Mouse (Mus musculus) MEL (cell line): Measurements from ENCODE around the gene Letm1. TPM values are rescaled to one million over a fixed set of nuclear protein-coding genes. Genes with fewer than 3 reads are reported as not detected.
A peak's percentile ranks its signal among the peaks of the same experiment; 100 is the strongest.

Source experiments
- DNase-seq: peaks from one replicate; pipeline ENCODE4 v3.0.0; 2011; ENCODE audit warnings: low read depth, low spot score
- H3K27ac ChIP-seq: 2 replicates; pipeline ENCODE4 v1.5.1; 2012; ENCODE audit warnings: low read depth, mild to moderate bottlenecking, control low read depth, low read length, moderate library complexity; ENCODE audit not compliant: control insufficient read depth
- H3K27me3 ChIP-seq, 2 experiments: fragments of 150-350 bp in 1 of 2; sonication (generic) in 1 of 2; 2 replicates each; pipeline ENCODE4 v1.6.1; 2012; ENCODE audit warnings: low read length in 2 of 2, mild to moderate bottlenecking in 2 of 2, improper control_type of control experiment in 1 of 2, moderate library complexity in 1 of 2; ENCODE audit not compliant: insufficient read depth in 2 of 2, control insufficient read depth in 1 of 2
- H3K36me3 ChIP-seq, 2 experiments: 2 replicates each; pipeline ENCODE4 v1.6.1; 2012 to 2014; ENCODE audit warnings: low read length in 2 of 2, improper control_type of control experiment in 1 of 2, inconsistent platforms in 1 of 2, mild to moderate bottlenecking in 1 of 2; ENCODE audit not compliant: insufficient read depth in 2 of 2, control insufficient read depth in 1 of 2
- H3K4me1 ChIP-seq, 2 experiments: fragments of 150-350 bp in 1 of 2; sonication (generic) in 1 of 2; 2 replicates each; pipeline ENCODE4 v1.6.1; 2012; ENCODE audit warnings: low read length in 2 of 2, improper control_type of control experiment in 1 of 2, mild to moderate bottlenecking in 1 of 2; ENCODE audit not compliant: insufficient read depth in 2 of 2, control insufficient read depth in 1 of 2
- H3K4me3 ChIP-seq, 2 experiments: fragments of 150-350 bp in 1 of 2; sonication (generic) in 1 of 2; 2 replicates each; pipeline ENCODE4 v1.5.1; 2012; ENCODE audit warnings: low read depth in 2 of 2, low read length in 2 of 2, mild to moderate bottlenecking in 2 of 2, moderate library complexity in 2 of 2, control low read depth in 1 of 2, improper control_type of control experiment in 1 of 2; ENCODE audit not compliant: control insufficient read depth in 1 of 2, insufficient read depth in 1 of 2
- H3K79me2 ChIP-seq: 2 replicates; pipeline ENCODE4 v1.6.1; 2012; ENCODE audit warnings: mild to moderate bottlenecking, low read length, moderate library complexity; ENCODE audit not compliant: control insufficient read depth, poor library complexity, insufficient read depth
- H3K9ac ChIP-seq: 2 replicates; pipeline ENCODE4 v1.6.1; 2012; ENCODE audit warnings: low read depth, mild to moderate bottlenecking, control low read depth, low read length, moderate library complexity; ENCODE audit not compliant: control insufficient read depth, poor library complexity, severe bottlenecking
- H3K9me3 ChIP-seq: fragments of 150-350 bp; sonication (generic); replicated peaks from 2 replicates; pipeline ENCODE4 v1.6.1; 2012; ENCODE audit warnings: mild to moderate bottlenecking, low read length, improper control_type of control experiment, moderate library complexity; ENCODE audit not compliant: insufficient read depth
- CHD1 ChIP-seq: IDR thresholded peaks from 2 replicates; pipeline ENCODE4 v1.6.1; 2012; ENCODE audit warnings: low read depth, mild to moderate bottlenecking, inconsistent platforms, low read length, improper control_type of control experiment
- ELF1 ChIP-seq: IDR thresholded peaks from 2 replicates; pipeline ENCODE4 v1.6.1; 2014; ENCODE audit warnings: low read depth, mild to moderate bottlenecking, inconsistent platforms, low read length, improper control_type of control experiment, moderate library complexity
- EP300 ChIP-seq, 2 experiments: IDR thresholded peaks; 2 replicates each; pipeline ENCODE4 v1.6.1; 2011; ENCODE audit warnings: improper control_type of control experiment in 2 of 2, low read length in 2 of 2, low read depth in 1 of 2, mild to moderate bottlenecking in 1 of 2
- GATA1 ChIP-seq: IDR thresholded peaks from 2 replicates; pipeline ENCODE4 v1.6.1; 2011; ENCODE audit warnings: low read depth, low read length, improper control_type of control experiment
- JUND ChIP-seq: IDR thresholded peaks from 2 replicates; pipeline ENCODE4 v1.6.1; 2011; ENCODE audit warnings: low read depth, mild to moderate bottlenecking, improper control_type of control experiment, low read length
- KAT2A ChIP-seq: conservative IDR thresholded peaks from 2 replicates; pipeline ENCODE4 v1.6.1; 2012; ENCODE audit warnings: low read depth, low read length, improper control_type of control experiment, inconsistent platforms
- MAX ChIP-seq: IDR thresholded peaks from 2 replicates; pipeline ENCODE4 v1.6.1; 2011; ENCODE audit warnings: low read length, improper control_type of control experiment
- MEF2A ChIP-seq: IDR thresholded peaks from 2 replicates; pipeline ENCODE4 v1.6.1; 2014; ENCODE audit warnings: low read depth, mild to moderate bottlenecking, inconsistent platforms, low read length, improper control_type of control experiment; ENCODE audit not compliant: poor library complexity, insufficient replicate concordance, severe bottlenecking; ENCODE audit errors: extremely low read depth
- MXI1 ChIP-seq: IDR thresholded peaks from 2 replicates; pipeline ENCODE4 v1.6.1; 2011; ENCODE audit warnings: mild to moderate bottlenecking, low read depth, low read length, improper control_type of control experiment
- MYB ChIP-seq: IDR thresholded peaks from 2 replicates; pipeline ENCODE4 v1.6.1; 2011; ENCODE audit warnings: mild to moderate bottlenecking, low read depth, low read length, improper control_type of control experiment
- NELFE ChIP-seq: IDR thresholded peaks from 2 replicates; pipeline ENCODE4 v1.6.1; 2011; ENCODE audit warnings: low read depth, low read length, improper control_type of control experiment
- POLR2A ChIP-seq, 2 experiments: IDR thresholded peaks; 2 replicates each; pipeline ENCODE4 v1.6.1; 2011 to 2012; ENCODE audit warnings: low read length in 2 of 2, mild to moderate bottlenecking in 2 of 2, control low read depth in 1 of 2, improper control_type of control experiment in 1 of 2, low read depth in 1 of 2, moderate library complexity in 1 of 2; ENCODE audit not compliant: control insufficient read depth in 1 of 2, insufficient read depth in 1 of 2, poor library complexity in 1 of 2
- RCOR1 ChIP-seq: IDR thresholded peaks from 2 replicates; pipeline ENCODE4 v1.6.1; 2012; ENCODE audit warnings: low read depth, mild to moderate bottlenecking, inconsistent platforms, low read length, improper control_type of control experiment
- SMC3 ChIP-seq: IDR thresholded peaks from 2 replicates; pipeline ENCODE4 v1.6.1; 2011; ENCODE audit warnings: low read depth, low read length, improper control_type of control experiment
- TAL1 ChIP-seq: IDR thresholded peaks from 2 replicates; pipeline ENCODE4 v1.6.1; 2012; ENCODE audit warnings: mild to moderate bottlenecking, inconsistent platforms, low read length, moderate library complexity, mixed read lengths
- TBP ChIP-seq: IDR thresholded peaks from 2 replicates; pipeline ENCODE4 v1.8.0; 2011; ENCODE audit warnings: low read depth, low read length, improper control_type of control experiment
- UBTF ChIP-seq: IDR thresholded peaks from 2 replicates; pipeline ENCODE4 v1.6.1; 2012; ENCODE audit warnings: low read depth, mild to moderate bottlenecking, inconsistent platforms, low read length, improper control_type of control experiment, moderate library complexity, borderline replicate concordance; ENCODE audit not compliant: insufficient read depth
- ZNF384 ChIP-seq: IDR thresholded peaks from 2 replicates; pipeline ENCODE4 v1.6.1; 2012; ENCODE audit warnings: low read depth, mild to moderate bottlenecking, inconsistent platforms, low read length, improper control_type of control experiment
- polyA plus RNA-seq, 2 experiments: library from polyadenylated mRNA; stranded (reverse) in 1 of 2; unstranded in 1 of 2; fragments of >175 nt in 1 of 2; fragments of >200 nt in 1 of 2; gene quantifications; 2 replicates each; pipeline versions ENCODE4 v1.2.1 to v1.2.4; 2012; ENCODE audit warnings: low replicate concordance in 2 of 2, low read depth in 1 of 2; ENCODE audit not compliant: insufficient read length in 2 of 2, insufficient read depth in 1 of 2, missing spikeins in 1 of 2
- total RNA-seq: library from RNA; depleted of rRNA; stranded (reverse); fragments of 300-350 nt; gene quantifications from 2 replicates; pipeline ENCODE4 v1.2.3, GENCODE M21; 2012

The Letm1 gene
- total and polyA plus RNA-seq, 3 experiments = 59.5 to 127 (median 119) TPM

DNA sequence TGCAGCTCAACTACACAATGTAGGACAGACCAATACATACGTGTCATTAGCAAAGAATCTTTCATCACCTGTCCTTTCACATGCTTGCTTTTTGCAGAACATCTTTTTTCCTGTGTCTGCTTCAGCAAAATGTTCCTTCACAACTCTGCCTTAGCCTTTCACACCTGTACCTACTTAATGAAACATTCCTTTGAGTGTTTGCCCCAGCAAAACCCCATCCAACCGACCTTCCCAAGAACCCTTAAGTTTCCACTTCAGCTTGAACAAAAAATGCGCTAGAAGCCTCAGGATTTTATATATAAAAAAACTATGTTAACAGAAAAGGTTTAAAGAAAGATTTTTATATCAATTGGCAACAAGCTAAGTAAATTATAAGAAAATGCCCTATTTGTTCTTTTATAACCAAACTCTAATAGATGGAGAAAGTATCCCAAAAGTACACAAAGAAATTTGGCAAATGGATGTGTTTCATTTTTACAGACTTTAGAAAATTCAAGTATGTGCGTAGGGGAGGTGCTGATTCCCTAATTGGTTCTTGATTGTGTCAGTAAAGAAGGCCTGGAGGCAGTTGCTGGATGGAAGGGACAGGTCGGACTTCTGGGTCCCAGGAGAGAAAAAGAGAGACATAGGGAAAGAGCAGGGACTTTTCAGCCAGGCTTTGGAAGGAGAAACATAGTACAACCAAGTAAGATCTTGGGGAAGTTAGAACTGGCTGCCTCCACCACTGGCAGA is 9.5 kb upstream of the Letm1 start:
- Histone ChIP-seq H3K36me3 (no peaks in the 10 kb centered on the region), H3K79me2 (no peaks in the 10 kb centered on the region), H3K9ac (no peak overlapping the region), H3K9me3 (no peaks in the 10 kb centered on the region), H3K4me3 (no peak overlapping the region), H3K27me3 (peaks cover 13 to 14% of the 10 kb centered on the region in 2 experiments), H3K27ac (no peak overlapping the region), H3K4me1 (no peaks in the 10 kb centered on the region)
- no peak for TF ChIP-seq MAX
- TF ChIP-seq, all 39 proteins: peak for 0
- no peak for DNase-seq

DNA sequence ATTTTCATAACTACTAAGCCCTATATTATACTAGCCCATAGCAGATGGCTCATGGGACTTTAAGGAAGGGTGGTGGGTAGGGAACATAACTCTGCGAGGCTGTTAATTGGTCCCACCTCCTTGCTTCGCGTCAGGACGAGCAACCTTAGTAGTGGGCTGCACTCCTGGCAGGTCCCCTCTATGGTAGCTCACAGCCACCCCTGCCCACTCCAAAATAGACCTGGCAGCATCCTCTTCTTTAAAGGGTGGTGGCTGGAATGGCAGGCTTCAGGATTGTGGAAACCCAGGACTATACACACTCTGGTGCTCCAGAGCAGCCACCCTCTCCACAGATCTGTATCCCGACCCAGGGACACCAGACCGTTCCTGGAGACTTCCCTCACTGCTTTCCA is 378 bp upstream of the Letm1 start:
- Histone ChIP-seq H3K4me3 (peak overlapping the region; percentile 75 to 85), H3K9me3 (no peaks in the 10 kb centered on the region), H3K27me3 (0 out of 4 replicates have a peak, but pooled peaks cover 0 to 2% of the 10 kb centered on the region in 2 experiments), H3K4me1 (peaks cover 3 to 19% of the 10 kb centered on the region in 2 experiments), H3K27ac (no peak overlapping the region), H3K79me2 (peaks cover 19% of the 10 kb centered on the region), H3K9ac (peak overlapping the region; percentile 59), H3K36me3 (peaks cover 0 to 14% of the 10 kb centered on the region in 2 experiments; a peak in 2 of 4 replicates)
- TF ChIP-seq MEF2A = no peak
- no peak for TF ChIP-seq NELFE
- no peak for TF ChIP-seq TAL1
- TF ChIP-seq MXI1 = no peak
- no peak for TF ChIP-seq ELF1
- no peak for TF ChIP-seq RCOR1
- no peak for TF ChIP-seq MYB
- no peak for TF ChIP-seq GATA1
- no peak for TF ChIP-seq SMC3
- TF ChIP-seq POLR2A (IDR thresholded peaks at IDR 0.05; ENCODE audit: control insufficient read depth in 1 of 2, insufficient read depth in 1 of 2, low read depth in 1 of 2, low read length in 2 of 2, poor library complexity in 1 of 2) = no peak
- no peak for TF ChIP-seq JUND
- TF ChIP-seq KAT2A = no peak
- DNase-seq = no peak

DNA sequence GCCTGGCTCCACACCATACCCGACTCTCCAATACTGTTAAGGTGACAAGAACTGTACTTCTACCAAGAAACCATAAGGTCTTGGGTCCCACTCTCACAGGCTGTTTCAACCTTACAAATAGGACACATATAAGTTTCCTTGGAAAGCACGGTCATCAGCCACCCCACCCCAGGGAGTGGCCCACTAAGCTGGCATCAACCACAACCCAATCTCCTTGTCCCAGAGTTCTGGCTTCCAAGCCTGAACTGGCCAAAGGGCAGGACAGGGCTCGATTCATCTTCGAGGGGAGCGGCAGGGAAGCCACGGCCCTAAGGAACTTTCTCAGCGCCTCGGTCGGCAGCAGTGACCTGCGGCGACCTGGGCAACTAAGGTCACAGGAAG is 663 bp downstream of the Letm1 start:
- H3K9me3 ChIP-seq = no peaks in the 10 kb centered on the region
- peak overlapping the region; percentile 89 for H3K9ac ChIP-seq
- peaks cover 19% of the 10 kb centered on the region for H3K79me2 ChIP-seq
- peaks cover 3 to 19% of the 10 kb centered on the region in 2 experiments for H3K4me1 ChIP-seq
- no peaks in the 10 kb centered on the region for H3K27me3 ChIP-seq
- H3K36me3 ChIP-seq = peaks cover 0 to 14% of the 10 kb centered on the region in 2 experiments; a peak in 2 of 4 replicates
- no peak for DNase-seq
- H3K4me3 ChIP-seq = peak overlapping the region; percentile 75 to 85
- no peak overlapping the region for H3K27ac ChIP-seq
- TF ChIP-seq MXI1 = no peak
- TF ChIP-seq ZNF384 = no peak
- TF ChIP-seq EP300 (IDR thresholded peaks at IDR 0.05; ENCODE audit: low read depth in 1 of 2, low read length in 2 of 2) = 0 out of 4 replicates have a peak, but pooled peaks of 1 of the 2 experiments have one; percentile 7
- 0 out of 2 replicates have a peak, but pooled peaks have one; percentile 38 for TF ChIP-seq TBP
- TF ChIP-seq CHD1 = 0 out of 2 replicates have a peak, but pooled peaks have one; percentile 40
- TF ChIP-seq UBTF = 0 out of 2 replicates have a peak, but pooled peaks have one; percentile 44
